Mouse (Mus musculus): Measurements from ENCODE around the gene Ttpal. TPM values are rescaled to one million over a fixed set of nuclear protein-coding genes. Genes with fewer than 3 reads are reported as not detected.

Gene Ttpal
- polyA plus RNA-seq, 1 experiment from 2014 or later: 10.4 TPM

- Histone ChIP-seq H3K36me3 (replicated peaks) (no peaks in the 10 kb centered on the region), H3K9me3 (replicated peaks) (no peaks in the 10 kb centered on the region), H3K9ac (no peak overlapping the region), H3K4me3 (replicated peaks) (no peak overlapping the region), H3K4me2 (no peak overlapping the region), H3K27ac (replicated peaks) (no peak overlapping the region), H3K4me1 (replicated peaks) (peaks cover 58% of the 10 kb centered on the region), H3K27me3 (no peaks in the 10 kb centered on the region)
- ATAC-seq (ENCODE audit: insufficient read depth): no peak
- WGBS (ENCODE audit: insufficient replicate concordance): 41% methylated on average over 1 of the region's 1 CpGs
These were observed 10.0 kb upstream of the Ttpal start for GRCm38 (mm10) chr2:163592084-163592483.

- 67% methylated on average over 10 of the region's 10 CpGs for WGBS (ENCODE audit: insufficient replicate concordance)
- ATAC-seq (ENCODE audit: insufficient read depth): no peak
- Histone ChIP-seq H3K9me3 (replicated peaks) (no peaks in the 10 kb centered on the region), H3K27me3 (no peaks in the 10 kb centered on the region), H3K9ac (no peak overlapping the region), H3K4me1 (replicated peaks) (peaks cover 66% of the 10 kb centered on the region), H3K27ac (replicated peaks) (no peak overlapping the region), H3K4me3 (replicated peaks) (no peak overlapping the region), H3K36me3 (replicated peaks) (no peaks in the 10 kb centered on the region), H3K4me2 (no peak overlapping the region)
These were observed 8.4 kb upstream of the Ttpal start for GRCm38 (mm10) chr2:163593636-163594282.

- H3K27ac ChIP-seq (replicated peaks): 0 out of 2 replicates have a peak overlapping the region, but pooled peaks have one; percentile 31
- H3K9me3 ChIP-seq (replicated peaks): no peaks in the 10 kb centered on the region
- no peak overlapping the region for H3K4me2 ChIP-seq
- H3K27me3 ChIP-seq: no peaks in the 10 kb centered on the region
- no peaks in the 10 kb centered on the region for H3K36me3 ChIP-seq (replicated peaks)
- H3K9ac ChIP-seq: no peak overlapping the region
- WGBS (ENCODE audit: insufficient replicate concordance): 16% methylated on average over 2 of the region's 2 CpGs
- ATAC-seq (ENCODE audit: insufficient read depth): no peak
- H3K4me3 ChIP-seq (replicated peaks): no peak overlapping the region
- H3K4me1 ChIP-seq (replicated peaks): peaks cover 62% of the 10 kb centered on the region
These were observed 7.0 kb upstream of the Ttpal start for GRCm38 (mm10) chr2:163595119-163595518.

DNA sequence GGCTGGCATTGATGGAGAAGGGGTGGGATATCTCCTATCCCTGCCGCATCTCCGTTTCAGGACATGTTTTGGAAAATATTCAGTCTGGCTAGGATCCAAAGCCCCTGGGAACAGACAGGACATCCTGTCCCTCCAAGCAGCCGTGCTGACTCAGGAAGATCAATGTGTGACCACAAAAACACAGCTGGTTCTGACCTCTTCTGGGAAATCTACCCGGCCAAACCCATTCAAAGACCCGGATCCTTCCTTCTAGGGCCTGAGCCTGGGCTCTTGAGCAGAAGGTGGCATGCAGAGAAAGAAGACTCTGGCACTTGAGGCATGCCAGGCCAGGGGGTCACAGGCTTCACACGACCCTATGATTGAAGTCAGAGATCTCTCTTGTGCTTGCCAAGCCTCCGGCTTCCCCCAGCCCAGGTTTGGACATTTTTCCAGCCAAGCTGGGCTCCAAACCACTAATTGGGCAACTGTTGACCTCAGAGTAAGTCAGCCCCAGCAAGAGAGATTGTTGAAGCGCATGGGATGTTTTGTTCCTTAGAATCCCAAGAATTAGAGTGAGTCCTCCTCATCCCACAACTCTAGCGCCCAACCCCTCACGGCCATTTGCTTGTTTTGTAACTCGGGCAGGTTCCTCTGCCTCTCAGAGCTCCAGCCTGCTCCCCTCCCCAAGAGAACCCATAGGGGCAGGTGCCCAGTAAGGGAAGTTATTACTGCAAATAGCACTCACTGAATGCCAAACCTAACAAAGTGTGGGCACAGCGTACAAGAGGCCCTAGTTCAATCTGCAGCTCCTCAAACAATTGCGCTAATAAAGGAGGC is 5.8 kb upstream of the Ttpal start:
- Histone ChIP-seq H3K4me3 (replicated peaks) (no peak overlapping the region), H3K27me3 (no peaks in the 10 kb centered on the region), H3K27ac (replicated peaks) (peak overlapping the region; percentile 16), H3K9ac (no peak overlapping the region), H3K36me3 (replicated peaks) (no peaks in the 10 kb centered on the region), H3K4me2 (no peak overlapping the region), H3K9me3 (replicated peaks) (no peaks in the 10 kb centered on the region), H3K4me1 (replicated peaks) (peaks cover 53% of the 10 kb centered on the region)
- WGBS (ENCODE audit: insufficient replicate concordance): 51% methylated on average over 13 of the region's 13 CpGs
- no peak for ATAC-seq (ENCODE audit: insufficient read depth)

- H3K36me3 ChIP-seq (replicated peaks): no peaks in the 10 kb centered on the region
- H3K9me3 ChIP-seq (replicated peaks): no peaks in the 10 kb centered on the region
- 29% methylated on average over 3 of the region's 3 CpGs for WGBS (ENCODE audit: insufficient replicate concordance)
- H3K4me2 ChIP-seq: no peak overlapping the region
- 0 out of 2 replicates have a peak overlapping the region, but pooled peaks have one; percentile 16 for H3K27ac ChIP-seq (replicated peaks)
- no peak for ATAC-seq (ENCODE audit: insufficient read depth)
- peaks cover 58% of the 10 kb centered on the region for H3K4me1 ChIP-seq (replicated peaks)
- H3K27me3 ChIP-seq: no peaks in the 10 kb centered on the region
- no peak overlapping the region for H3K4me3 ChIP-seq (replicated peaks)
- H3K9ac ChIP-seq: no peak overlapping the region
These were observed 5.3 kb upstream of the Ttpal start for GRCm38 (mm10) chr2:163596873-163597155.

- Histone ChIP-seq H3K4me1 (replicated peaks) (peaks cover 65% of the 10 kb centered on the region), H3K9ac (no peak overlapping the region), H3K27ac (replicated peaks) (no peak overlapping the region), H3K9me3 (replicated peaks) (no peaks in the 10 kb centered on the region), H3K36me3 (replicated peaks) (no peaks in the 10 kb centered on the region), H3K4me2 (no peak overlapping the region), H3K4me3 (replicated peaks) (no peak overlapping the region), H3K27me3 (no peaks in the 10 kb centered on the region)
- WGBS (ENCODE audit: insufficient replicate concordance): 40% methylated on average over 4 of the region's 4 CpGs
- ATAC-seq (ENCODE audit: insufficient read depth): no peak
These were observed 4.5 kb upstream of the Ttpal start for GRCm38 (mm10) chr2:163597661-163598060.

DNA sequence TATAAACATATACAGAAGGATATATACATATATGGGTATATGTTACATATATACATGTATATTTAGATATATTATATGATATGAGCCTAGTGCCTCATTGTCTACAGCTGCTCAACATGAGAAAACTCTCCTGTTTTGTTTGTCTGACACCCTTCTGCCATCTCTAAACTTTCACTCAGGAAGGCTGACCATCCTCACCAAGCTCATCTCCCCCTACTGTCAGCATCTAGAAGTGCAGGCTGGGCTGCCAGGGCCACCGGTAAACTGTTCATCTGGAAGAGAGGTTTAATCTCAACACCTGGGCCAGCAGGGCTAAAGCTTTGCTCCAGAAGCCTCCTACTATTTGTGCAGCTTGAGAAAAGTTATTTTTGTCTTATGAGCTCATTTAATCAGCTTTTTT is 2.9 kb upstream of the Ttpal start:
- ATAC-seq (ENCODE audit: insufficient read depth): no peak
- H3K4me1 ChIP-seq (replicated peaks): peaks cover 70% of the 10 kb centered on the region
- H3K36me3 ChIP-seq (replicated peaks): no peaks in the 10 kb centered on the region
- H3K4me2 ChIP-seq: no peak overlapping the region
- H3K27ac ChIP-seq (replicated peaks): no peak overlapping the region
- no peaks in the 10 kb centered on the region for H3K9me3 ChIP-seq (replicated peaks)
- no peak overlapping the region for H3K9ac ChIP-seq
- no peaks in the 10 kb centered on the region for H3K27me3 ChIP-seq
- 3% methylated on average over 1 of the region's 1 CpGs for WGBS (ENCODE audit: insufficient replicate concordance)
- no peak overlapping the region for H3K4me3 ChIP-seq (replicated peaks)

GRCm38 (mm10) chr2:163601066-163601465 is 1.0 kb upstream of the Ttpal start:
- H3K4me2 ChIP-seq: no peak overlapping the region
- ATAC-seq (ENCODE audit: insufficient read depth): no peak
- no peak overlapping the region for H3K9ac ChIP-seq
- H3K4me1 ChIP-seq (replicated peaks): peaks cover 63% of the 10 kb centered on the region
- 76% methylated on average over 7 of the region's 7 CpGs for WGBS (ENCODE audit: insufficient replicate concordance)
- no peaks in the 10 kb centered on the region for H3K27me3 ChIP-seq
- no peaks in the 10 kb centered on the region for H3K36me3 ChIP-seq (replicated peaks)
- no peaks in the 10 kb centered on the region for H3K9me3 ChIP-seq (replicated peaks)
- H3K27ac ChIP-seq (replicated peaks): no peak overlapping the region
- no peak overlapping the region for H3K4me3 ChIP-seq (replicated peaks)

DNA sequence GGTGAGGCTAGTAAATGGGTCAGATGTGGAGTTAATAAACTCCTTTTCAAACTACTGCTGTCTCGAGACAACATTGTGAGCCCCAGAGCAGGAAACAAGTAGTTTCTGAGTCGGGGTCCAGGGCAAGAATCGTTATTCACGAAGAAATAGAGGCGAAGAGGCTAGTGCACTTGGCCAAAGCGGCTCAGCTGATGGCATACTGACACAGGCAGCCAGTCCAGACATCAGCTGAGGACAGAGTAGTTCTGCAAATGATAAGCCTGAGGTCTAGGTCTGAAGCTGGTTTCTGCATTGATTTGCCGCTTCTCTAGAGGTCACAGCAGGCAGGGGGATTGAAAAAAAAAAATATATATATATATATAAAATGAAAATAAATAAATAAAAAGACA is 408 bp upstream of the Ttpal start:
- Histone ChIP-seq H3K4me2 (peak overlapping the region; percentile 97), H3K4me1 (replicated peaks) (peaks cover 60% of the 10 kb centered on the region), H3K9me3 (replicated peaks) (no peaks in the 10 kb centered on the region), H3K27me3 (no peaks in the 10 kb centered on the region), H3K36me3 (replicated peaks) (no peaks in the 10 kb centered on the region), H3K27ac (replicated peaks) (no peak overlapping the region; the same call in 1 of the 2 replicates), H3K9ac (peak overlapping the region; percentile 38; the same call in 1 of the 2 replicates), H3K4me3 (replicated peaks) (peak overlapping the region; percentile 85)
- no peak for ATAC-seq (ENCODE audit: insufficient read depth)
- 53% methylated on average over 7 of the region's 7 CpGs for WGBS (ENCODE audit: insufficient replicate concordance)

DNA sequence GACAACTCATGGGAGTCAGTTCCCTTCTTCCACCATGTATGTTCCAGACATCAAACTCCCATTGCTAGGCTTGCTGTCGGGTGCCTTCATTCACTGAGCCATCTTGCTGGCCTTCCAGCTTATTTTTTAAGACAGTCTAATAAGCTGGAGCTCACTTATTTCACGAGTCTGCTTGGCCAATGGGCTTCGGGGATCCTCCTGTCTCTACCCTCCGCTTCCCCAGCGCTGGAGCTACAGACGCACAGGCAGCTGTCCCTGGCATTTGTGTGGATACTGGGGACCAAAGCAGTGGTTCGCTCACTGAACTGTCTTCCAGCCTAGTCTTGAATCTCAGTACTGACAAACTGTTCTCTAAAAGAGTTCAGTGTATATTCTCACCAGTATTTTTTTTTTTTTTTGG is 4.0 kb downstream of the Ttpal start:
- no peak for ATAC-seq (ENCODE audit: insufficient read depth)
- 77% methylated on average over 7 of the region's 7 CpGs for WGBS (ENCODE audit: insufficient replicate concordance)

DNA sequence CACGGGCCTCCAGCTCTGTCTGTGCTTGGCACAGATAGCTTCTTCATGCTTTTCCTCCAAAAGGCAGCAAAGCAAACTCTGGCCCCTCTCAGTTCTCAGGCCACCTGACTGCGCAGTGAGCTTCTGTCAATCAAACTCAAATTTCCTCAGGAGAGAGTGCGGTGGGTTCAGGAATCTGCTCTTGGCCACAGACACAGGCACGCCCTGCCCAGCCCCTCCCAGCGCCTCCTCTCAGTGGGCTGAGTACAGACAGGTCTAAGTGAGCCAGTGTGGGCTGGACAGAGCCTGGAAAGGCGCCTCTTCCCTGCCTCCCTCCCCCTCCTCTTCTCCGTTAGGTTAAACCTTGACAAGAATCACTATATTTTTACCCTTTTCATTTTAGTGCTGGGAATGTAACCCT is 5.9 kb downstream of the Ttpal start:
- no peaks in the 10 kb centered on the region for H3K27me3 ChIP-seq
- H3K4me3 ChIP-seq (replicated peaks): no peak overlapping the region
- 69% methylated on average over 7 of the region's 7 CpGs for WGBS (ENCODE audit: insufficient replicate concordance)
- H3K9me3 ChIP-seq (replicated peaks): no peaks in the 10 kb centered on the region
- no peak overlapping the region; the same call in 1 of the 2 replicates for H3K9ac ChIP-seq
- H3K36me3 ChIP-seq (replicated peaks): peaks cover 45% of the 10 kb centered on the region
- H3K4me1 ChIP-seq (replicated peaks): peaks cover 27% of the 10 kb centered on the region
- no peak for ATAC-seq (ENCODE audit: insufficient read depth)
- no peak overlapping the region for H3K27ac ChIP-seq (replicated peaks)
- H3K4me2 ChIP-seq: no peak overlapping the region

More for the DNA sequence above, 4.0 kb downstream of the Ttpal start:
- Histone ChIP-seq H3K4me2 (no peak overlapping the region), H3K36me3 (replicated peaks) (peaks cover 27% of the 10 kb centered on the region), H3K4me3 (replicated peaks) (no peak overlapping the region), H3K9me3 (replicated peaks) (no peaks in the 10 kb centered on the region), H3K27me3 (no peaks in the 10 kb centered on the region), H3K4me1 (replicated peaks) (peaks cover 44% of the 10 kb centered on the region), H3K27ac (replicated peaks) (no peak overlapping the region), H3K9ac (no peak overlapping the region)
